Mouse (Mus musculus): Measurements from ENCODE around the gene Fibcd1. TPM values are rescaled to one million over a fixed set of nuclear protein-coding genes. Genes with fewer than 3 reads are reported as not detected.

The Fibcd1 gene
- polyA plus RNA-seq, 1 experiment: 1.5 TPM

GRCm38 (mm10) chr2:31776479-31776878 is 69.3 kb downstream of the Fibcd1 start:
- no peaks in the 10 kb centered on the region for H3K27me3 ChIP-seq (ENCODE audit: control insufficient read depth, insufficient read depth, low read length)
- DNase-seq: no peak
- WGBS: 96% methylated on average over 3 of the region's 3 CpGs
- no peaks in the 10 kb centered on the region; the same call in none of the 2 replicates for H3K4me1 ChIP-seq (ENCODE audit: control insufficient read depth, insufficient read depth, low read length)
- no peak overlapping the region for H3K4me3 ChIP-seq (replicated peaks; ENCODE audit: insufficient read depth, low read depth, low read length)
- no peak overlapping the region for H3K27ac ChIP-seq (ENCODE audit: insufficient read depth, low read length)
- TF ChIP-seq POLR2A (IDR thresholded peaks at IDR 0.05; ENCODE audit: borderline replicate concordance, insufficient read depth, low read length): no peak
- no peak for TF ChIP-seq CTCF (IDR thresholded peaks at IDR 0.05; ENCODE audit: borderline replicate concordance, insufficient read depth, low read depth, low read length)

GRCm38 (mm10) chr2:31770781-31771441 is 74.9 kb downstream of the Fibcd1 start:
- H3K27me3 ChIP-seq (ENCODE audit: control insufficient read depth, insufficient read depth, low read length): no peaks in the 10 kb centered on the region
- WGBS: 49% methylated on average over 7 of the region's 7 CpGs
- no peak overlapping the region for H3K4me3 ChIP-seq (replicated peaks; ENCODE audit: insufficient read depth, low read depth, low read length)
- peaks cover 8% of the 10 kb centered on the region for H3K4me1 ChIP-seq (ENCODE audit: control insufficient read depth, insufficient read depth, low read length)
- no peak for DNase-seq
- TF ChIP-seq CTCF (IDR thresholded peaks at IDR 0.05; ENCODE audit: borderline replicate concordance, insufficient read depth, low read depth, low read length) (no peak), POLR2A (IDR thresholded peaks at IDR 0.05; ENCODE audit: borderline replicate concordance, insufficient read depth, low read length) (no peak)
- peak overlapping the region; percentile 43; the same call in 1 of the 2 replicates for H3K27ac ChIP-seq (ENCODE audit: insufficient read depth, low read length)

GRCm38 (mm10) chr2:31769631-31770111 is 76.1 kb downstream of the Fibcd1 start:
- DNase-seq: no peak
- Histone ChIP-seq H3K27ac (ENCODE audit: insufficient read depth, low read length) (0 out of 2 replicates have a peak overlapping the region, but pooled peaks have one; percentile 34), H3K27me3 (ENCODE audit: control insufficient read depth, insufficient read depth, low read length) (no peaks in the 10 kb centered on the region), H3K4me1 (ENCODE audit: control insufficient read depth, insufficient read depth, low read length) (peaks cover 8% of the 10 kb centered on the region), H3K4me3 (replicated peaks; ENCODE audit: insufficient read depth, low read depth, low read length) (no peak overlapping the region)
- TF ChIP-seq CTCF (IDR thresholded peaks at IDR 0.05; ENCODE audit: borderline replicate concordance, insufficient read depth, low read depth, low read length) (no peak), POLR2A (IDR thresholded peaks at IDR 0.05; ENCODE audit: borderline replicate concordance, insufficient read depth, low read length) (no peak)
- WGBS: 46% methylated on average over 6 of the region's 6 CpGs

GRCm38 (mm10) chr2:31769115-31769514 is 76.7 kb downstream of the Fibcd1 start:
- DNase-seq: no peak
- TF ChIP-seq POLR2A (IDR thresholded peaks at IDR 0.05; ENCODE audit: borderline replicate concordance, insufficient read depth, low read length) (no peak), CTCF (IDR thresholded peaks at IDR 0.05; ENCODE audit: borderline replicate concordance, insufficient read depth, low read depth, low read length) (no peak)
- no peak overlapping the region for H3K4me3 ChIP-seq (replicated peaks; ENCODE audit: insufficient read depth, low read depth, low read length)
- peaks cover 8% of the 10 kb centered on the region for H3K4me1 ChIP-seq (ENCODE audit: control insufficient read depth, insufficient read depth, low read length)
- H3K27me3 ChIP-seq (ENCODE audit: control insufficient read depth, insufficient read depth, low read length): no peaks in the 10 kb centered on the region
- H3K27ac ChIP-seq (ENCODE audit: insufficient read depth, low read length): no peak overlapping the region
- 56% methylated on average over 4 of the region's 4 CpGs for WGBS

GRCm38 (mm10) chr2:31767815-31768214 is 78.0 kb downstream of the Fibcd1 start:
- H3K27ac ChIP-seq (ENCODE audit: insufficient read depth, low read length): no peak overlapping the region
- WGBS: 82% methylated on average over 4 of the region's 4 CpGs

GRCm38 (mm10) chr2:31767104-31767503 is 78.7 kb downstream of the Fibcd1 start:
- no peak overlapping the region for H3K27ac ChIP-seq (ENCODE audit: insufficient read depth, low read length)
- peaks cover 8% of the 10 kb centered on the region for H3K4me1 ChIP-seq (ENCODE audit: control insufficient read depth, insufficient read depth, low read length)
- no peak for DNase-seq
- TF ChIP-seq CTCF (IDR thresholded peaks at IDR 0.05; ENCODE audit: borderline replicate concordance, insufficient read depth, low read depth, low read length): no peak
- TF ChIP-seq POLR2A (IDR thresholded peaks at IDR 0.05; ENCODE audit: borderline replicate concordance, insufficient read depth, low read length): no peak
- H3K4me3 ChIP-seq (replicated peaks; ENCODE audit: insufficient read depth, low read depth, low read length): no peak overlapping the region
- WGBS: 88% methylated on average over 6 of the region's 6 CpGs
- no peaks in the 10 kb centered on the region for H3K27me3 ChIP-seq (ENCODE audit: control insufficient read depth, insufficient read depth, low read length)

More at GRCm38 (mm10) chr2:31767815-31768214, 78.0 kb downstream of the Fibcd1 start:
- peaks cover 8% of the 10 kb centered on the region for H3K4me1 ChIP-seq (ENCODE audit: control insufficient read depth, insufficient read depth, low read length)
- no peaks in the 10 kb centered on the region for H3K27me3 ChIP-seq (ENCODE audit: control insufficient read depth, insufficient read depth, low read length)
- H3K4me3 ChIP-seq (replicated peaks; ENCODE audit: insufficient read depth, low read depth, low read length): no peak overlapping the region
- no peak for TF ChIP-seq POLR2A (IDR thresholded peaks at IDR 0.05; ENCODE audit: borderline replicate concordance, insufficient read depth, low read length)
- no peak for TF ChIP-seq CTCF (IDR thresholded peaks at IDR 0.05; ENCODE audit: borderline replicate concordance, insufficient read depth, low read depth, low read length)
- no peak for DNase-seq

Other genes with a start within 250 kb of the Fibcd1 start
- not detected in 2 replicates for gene Prdm12, start 206.0 kb downstream of the Fibcd1 start, polyA plus RNA-seq (2012; rRNA removed)
- gene Exosc2, start 175.3 kb downstream of the Fibcd1 start, polyA plus RNA-seq (2012; rRNA removed): 25.0 and 26.8 TPM in 2 replicates
- gene Abl1, start 157.6 kb downstream of the Fibcd1 start, polyA plus RNA-seq (2012; rRNA removed): 42.6 and 45.0 TPM in 2 replicates
- gene Qrfp, start 35.4 kb downstream of the Fibcd1 start, polyA plus RNA-seq (2012; rRNA removed): not detected in 2 replicates
- gene Lamc3, start 41.3 kb upstream of the Fibcd1 start, polyA plus RNA-seq (2012; rRNA removed): 3.8 and 4.0 TPM in 2 replicates
- gene Aif1l, start 104.1 kb upstream of the Fibcd1 start, polyA plus RNA-seq (2012; rRNA removed): 11.7 and 14.1 TPM in 2 replicates
- 43.7 and 47.0 TPM in 2 replicates for gene Nup214, start 128.4 kb upstream of the Fibcd1 start, polyA plus RNA-seq (2012; rRNA removed)
- 4.2 and 4.4 TPM in 2 replicates for gene Fam78a, start 238.9 kb upstream of the Fibcd1 start, polyA plus RNA-seq (2012; rRNA removed)
- gene Plpp7, start 249.5 kb upstream of the Fibcd1 start, polyA plus RNA-seq (2012; rRNA removed): 41.3 and 45.0 TPM in 2 replicates

All from cerebellum, adult 2 months (tissue).